Mouse (Mus musculus) right cerebral cortex, adult 2 months (tissue): ENCODE results near the gene Acta2.

Experiments
- DNase-seq, 2 experiments: peaks; one replicate each; pipeline ENCODE4 v3.0.0; 2021 to 2022; ENCODE audit warnings: low spot score in 2 of 2

Gene Acta2

DNA sequence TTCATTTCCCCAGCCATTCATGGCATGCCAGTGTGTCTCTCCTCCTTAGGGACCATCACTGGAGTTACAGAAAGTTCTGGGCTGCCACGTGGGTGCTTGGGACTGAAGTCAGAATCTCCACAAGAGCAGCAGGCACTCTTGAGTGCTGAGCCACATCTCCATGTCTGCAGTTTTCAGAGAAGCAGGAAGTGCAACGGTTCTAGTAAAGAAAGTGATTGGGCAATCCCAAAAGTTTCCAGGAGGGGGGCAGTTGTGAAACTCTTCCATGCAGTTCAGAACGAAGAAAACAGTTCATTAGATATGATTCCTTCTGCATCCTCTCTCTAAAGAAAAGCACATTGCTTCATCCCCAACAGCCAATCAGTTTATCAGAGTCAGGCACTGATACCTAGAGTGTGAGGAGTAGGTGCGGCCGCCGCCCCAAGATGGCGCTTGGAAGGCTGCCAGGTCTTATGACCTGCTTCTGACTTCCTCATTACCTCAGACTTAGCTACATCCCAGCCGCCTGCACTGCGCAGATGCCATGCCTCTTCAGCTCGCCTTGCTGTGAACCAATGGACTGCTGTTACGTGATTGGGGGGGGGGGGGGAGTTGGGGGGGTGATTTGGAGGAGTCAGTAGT, 14.8 kb upstream of the Acta2 start:
- no peak for DNase-seq

DNA sequence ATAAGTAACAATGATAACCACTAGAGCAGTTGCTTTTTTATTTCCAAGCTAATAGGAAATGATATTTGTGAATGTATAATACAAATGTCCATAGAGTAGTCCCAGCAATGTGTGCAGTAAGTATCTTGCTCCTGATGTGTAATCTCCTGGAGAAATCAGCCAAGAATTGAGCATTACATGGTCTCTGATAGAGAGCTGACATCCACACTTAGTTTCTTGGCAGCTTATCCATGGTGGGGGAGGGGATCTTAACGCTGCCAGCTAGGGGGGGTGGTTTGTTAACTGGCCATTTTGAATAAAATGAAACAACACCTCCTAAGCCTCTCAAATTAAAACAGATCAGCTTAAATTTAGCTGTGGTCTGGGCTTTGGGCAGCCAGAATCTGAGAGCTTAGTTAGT, 13.6 kb upstream of the Acta2 start:
- DNase-seq: no peak

- no peak for DNase-seq
Measured at GRCm38 (mm10) chr19:34265604-34266193, 10.3 kb upstream of the Acta2 start.

- no peak for DNase-seq
Measured at GRCm38 (mm10) chr19:34262273-34262974, 7.0 kb upstream of the Acta2 start.

DNA sequence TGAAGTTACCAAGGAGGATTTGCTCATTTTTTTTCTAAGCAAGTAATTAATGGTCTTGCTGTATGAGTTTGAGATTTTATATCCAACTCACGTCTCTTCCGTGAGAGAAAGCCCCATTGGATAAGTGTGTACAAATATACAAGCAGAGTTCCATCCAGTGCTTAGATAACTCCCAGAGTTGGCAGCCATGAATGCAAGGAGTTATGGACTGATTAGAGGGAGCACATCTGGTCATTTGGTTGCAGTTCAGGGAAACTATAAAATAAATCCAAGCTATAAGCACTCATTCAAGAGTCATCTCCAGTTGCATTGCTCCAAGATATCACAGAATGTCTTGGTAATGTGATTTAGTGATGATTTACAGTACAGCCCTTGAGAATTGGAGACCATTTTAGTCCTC, 1.5 kb upstream of the Acta2 start:
- DNase-seq: no peak

DNA sequence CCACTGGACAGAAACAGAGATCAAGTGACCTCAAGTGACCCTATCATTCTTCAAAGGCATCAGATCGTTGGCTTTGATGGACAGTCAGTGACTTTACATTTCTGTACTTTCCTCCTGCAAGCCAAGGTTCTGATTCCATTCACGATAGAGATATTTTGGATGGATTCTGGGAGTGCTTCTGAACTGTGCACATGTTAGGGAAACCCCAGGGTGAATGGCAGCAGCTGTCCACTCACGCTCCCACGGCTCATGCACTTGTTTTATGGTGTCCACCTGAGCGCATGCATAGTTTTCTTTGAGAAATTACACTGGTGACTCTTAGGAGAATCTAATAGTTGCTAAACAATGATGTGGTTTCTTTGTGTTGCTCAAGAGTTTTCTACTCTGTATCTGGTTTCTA, 759 bp upstream of the Acta2 start:
- no peak for DNase-seq

DNA sequence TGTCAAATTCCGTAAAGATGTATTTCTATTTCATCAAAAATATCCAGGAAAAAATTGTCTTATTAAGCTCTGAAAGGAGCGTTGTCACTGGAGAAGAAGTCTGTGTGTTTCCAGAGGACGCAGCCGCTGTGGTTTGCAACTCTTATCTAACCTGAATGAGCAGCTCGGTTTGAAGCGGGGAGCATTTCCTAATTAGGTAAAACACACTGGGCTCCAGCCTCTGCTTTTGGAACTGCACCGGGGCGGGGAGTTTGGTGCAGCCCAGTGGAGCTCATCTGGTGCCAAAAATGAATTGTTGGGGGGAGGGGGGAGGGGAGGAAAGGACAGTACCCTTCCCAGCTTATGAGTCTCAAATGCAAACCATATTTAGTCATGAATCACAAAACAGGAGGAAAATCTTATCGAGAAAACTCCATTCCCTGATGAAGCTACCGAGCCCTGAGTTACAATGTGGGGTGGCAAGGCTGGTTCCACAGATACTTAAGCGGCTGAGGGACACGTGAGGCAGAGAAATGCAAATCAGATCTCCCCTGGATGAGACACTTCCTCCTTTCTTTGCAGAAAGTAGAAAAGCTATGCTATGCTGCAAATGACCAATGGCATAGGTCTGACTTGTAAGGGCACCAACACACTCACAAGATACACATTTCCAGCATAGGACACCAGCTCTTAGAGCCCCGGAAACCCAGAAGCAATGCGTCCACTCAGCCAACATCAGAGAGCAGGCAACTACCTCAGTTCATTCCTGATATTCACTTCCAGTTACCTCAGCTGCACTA, 1.1 kb downstream of the Acta2 start:
- DNase-seq: no peak

- DNase-seq: no peak
Measured at GRCm38 (mm10) chr19:34252450-34252849, 2.9 kb downstream of the Acta2 start.

GRCm38 (mm10) chr19:34251900-34252299, 3.5 kb downstream of the Acta2 start:
- no peak for DNase-seq

DNA sequence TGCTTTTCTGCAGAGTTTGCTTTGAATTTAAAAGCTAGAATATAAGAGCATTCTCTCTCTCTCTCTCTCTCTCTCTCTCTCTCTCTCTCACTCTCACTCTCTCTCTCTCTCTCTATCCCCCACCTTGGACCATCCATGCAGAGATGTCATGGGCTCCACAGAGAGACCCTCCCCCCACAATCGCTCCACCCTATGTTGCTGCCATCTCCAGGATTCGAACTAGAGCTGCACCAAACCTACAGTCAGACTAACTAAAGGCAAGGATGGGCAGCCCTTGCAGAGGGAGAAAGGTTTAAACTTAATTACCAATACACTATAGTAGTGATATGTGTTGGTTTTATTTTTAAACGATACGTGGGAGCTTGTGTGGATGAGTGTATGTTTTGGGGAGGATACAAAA, 4.8 kb downstream of the Acta2 start:
- DNase-seq: no peak

DNA sequence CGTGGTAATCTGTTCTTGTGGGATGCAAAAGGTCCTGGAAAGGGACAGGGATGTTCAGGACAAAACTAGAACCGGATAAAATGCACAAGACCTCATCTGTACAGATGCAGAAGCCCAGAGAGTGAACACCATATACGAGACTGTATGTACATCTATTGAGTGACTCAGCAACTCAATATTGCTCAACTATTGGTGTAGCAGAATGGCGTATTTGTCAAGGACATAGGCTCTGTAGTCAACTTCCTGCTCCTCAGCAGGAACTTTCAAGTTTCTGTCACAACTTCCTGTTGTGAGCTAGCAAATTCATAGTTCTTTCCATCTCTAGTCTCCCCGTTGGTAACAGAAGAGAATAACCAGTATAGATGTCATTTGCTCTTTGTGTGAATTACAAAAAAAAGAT, 6.8 kb downstream of the Acta2 start:
- no peak for DNase-seq

DNA sequence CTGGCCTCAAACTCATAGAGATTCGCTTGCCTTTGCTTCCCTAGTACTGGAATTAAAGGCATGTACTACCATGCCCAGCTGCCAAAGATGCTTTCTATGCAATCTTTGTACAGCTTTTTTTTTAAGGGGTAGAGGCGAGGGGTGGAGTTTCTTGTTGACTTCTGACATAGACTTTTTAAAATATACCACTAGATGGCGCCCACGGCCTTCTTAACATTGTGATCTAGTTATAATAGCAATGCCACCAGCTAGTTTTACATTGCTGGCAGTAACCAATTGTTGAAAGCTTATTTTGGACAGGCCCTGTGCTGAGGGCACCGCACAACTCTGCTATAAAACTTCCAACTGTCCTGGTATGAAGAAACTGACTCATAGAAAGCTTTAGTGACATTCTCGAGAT, 11.3 kb downstream of the Acta2 start:
- peak in 1 of 2 experiments; percentile 71 for DNase-seq

DNA sequence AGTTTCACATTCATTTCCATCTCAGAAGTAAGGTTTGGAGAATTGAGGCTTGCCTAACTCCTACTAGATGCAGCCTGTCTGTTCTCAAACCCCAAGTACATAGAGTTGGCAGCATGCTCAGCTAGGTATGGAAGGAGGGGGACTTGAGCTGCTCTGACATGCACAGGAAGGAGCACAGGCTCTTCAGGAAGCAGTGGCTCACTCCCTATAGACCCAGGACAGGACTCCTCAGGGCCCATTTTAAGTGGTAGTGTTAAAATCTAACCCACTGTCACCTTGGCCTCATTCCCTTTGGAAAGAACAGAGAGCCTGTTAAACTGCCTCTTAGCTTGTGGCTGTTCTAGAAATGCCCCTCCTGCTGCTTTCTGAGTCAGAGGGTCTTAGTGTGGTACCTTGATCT, 12.5 kb downstream of the Acta2 start:
- no peak for DNase-seq

GRCm38 (mm10) chr19:34241247-34241915, 14.0 kb downstream of the Acta2 start:
- DNase-seq: no peak

GRCm38 (mm10) chr19:34240273-34241039, 14.9 kb downstream of the Acta2 start:
- no peak for DNase-seq

- no peak for DNase-seq
Measured at GRCm38 (mm10) chr19:34237746-34238145, 17.6 kb downstream of the Acta2 start.

GRCm38 (mm10) chr19:34236049-34236448, 19.3 kb downstream of the Acta2 start:
- DNase-seq: no peak

GRCm38 (mm10) chr19:34233944-34234343, 21.4 kb downstream of the Acta2 start:
- DNase-seq: peak in 1 of 2 experiments; percentile 53

- DNase-seq: no peak
Measured at GRCm38 (mm10) chr19:34232326-34232725, 23.1 kb downstream of the Acta2 start.

DNA sequence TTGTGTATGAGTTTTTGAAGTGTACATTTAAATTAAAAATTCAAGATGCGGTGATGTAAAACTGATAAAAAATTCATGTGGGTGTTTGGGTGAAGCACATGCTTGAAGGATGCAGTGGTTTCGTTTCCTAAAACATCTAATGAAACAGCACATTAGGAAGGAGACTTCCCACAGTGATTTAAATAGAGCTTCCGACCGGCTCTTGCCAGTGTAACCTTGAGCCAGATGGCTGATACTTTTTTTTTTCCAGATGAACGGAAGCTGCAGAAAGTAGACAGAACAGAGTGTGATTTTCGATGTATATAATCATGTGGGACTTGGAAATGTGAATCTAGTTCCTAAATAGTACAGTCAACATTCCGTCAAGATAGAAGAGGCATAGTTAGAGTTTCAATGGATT, 23.8 kb downstream of the Acta2 start:
- peak in 1 of 2 experiments; percentile 44 for DNase-seq

GRCm38 (mm10) chr19:34222805-34223204, 32.6 kb downstream of the Acta2 start:
- DNase-seq: no peak
